Mouse (Mus musculus): Measurements from ENCODE around the gene 2900026A02Rik. TPM values are rescaled to one million over a fixed set of nuclear protein-coding genes. Genes with fewer than 3 reads are reported as not detected.

Gene 2900026A02Rik
- polyA plus RNA-seq, 1 experiment from 2014 or later = 7.2 TPM

DNA sequence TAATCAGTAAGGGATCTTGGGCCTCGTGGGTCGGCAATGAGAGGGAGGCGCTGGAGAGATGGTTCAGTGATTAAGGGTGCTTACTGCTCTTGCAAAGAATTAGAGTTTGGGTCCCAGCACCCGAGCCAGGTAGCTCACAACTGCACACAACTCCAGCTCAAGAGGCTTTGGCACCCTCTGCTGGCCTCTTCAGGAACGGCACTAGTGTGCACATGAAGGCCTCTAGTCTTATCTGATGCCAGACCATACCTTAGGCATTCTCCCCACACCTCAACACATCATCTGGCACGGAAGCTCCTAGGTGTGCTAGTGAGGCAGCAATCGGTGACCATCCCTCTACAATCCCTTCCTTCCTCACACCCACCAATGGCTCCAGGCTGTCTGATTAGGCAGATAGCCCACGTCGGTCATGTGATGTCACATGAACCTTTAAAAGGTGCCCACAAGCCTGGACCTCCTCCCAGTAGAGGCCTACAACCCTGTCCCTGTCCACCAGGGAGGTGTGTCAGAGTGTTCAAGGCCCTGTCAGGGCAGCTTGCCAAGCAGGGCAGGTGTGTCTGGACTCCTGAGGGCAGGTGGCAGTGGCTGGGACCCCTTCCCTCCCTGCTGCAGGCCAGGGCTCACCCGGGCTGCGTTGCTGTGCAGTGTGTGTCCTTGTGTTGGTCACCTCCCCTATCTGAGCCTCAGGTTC, 50.8 kb downstream of the 2900026A02Rik start:
- Histone ChIP-seq H3K9ac (replicated peaks; ENCODE audit: low read length) (no peak overlapping the region), H3K4me1 (ENCODE audit: insufficient read depth, low read length) (peaks cover 6% of the 10 kb centered on the region; the same call in 1 of the 2 replicates), H3K9me3 (ENCODE audit: low read length) (no peaks in the 10 kb centered on the region), H3K27ac (ENCODE audit: low read length) (no peak overlapping the region), H3K4me3 (ENCODE audit: low read length) (no peak overlapping the region), H3K4me2 (replicated peaks; ENCODE audit: low read depth, low read length) (no peak overlapping the region), H3K36me3 (ENCODE audit: insufficient read depth, low read length) (0 out of 2 replicates have a peak, but pooled peaks cover 9% of the 10 kb centered on the region), H3K27me3 (ENCODE audit: insufficient read depth, low read length) (no peaks in the 10 kb centered on the region)
- WGBS = 87% methylated on average over 11 of the region's 11 CpGs
- ATAC-seq (ENCODE audit: low FRiP score, low TSS enrichment) = no peak

DNA sequence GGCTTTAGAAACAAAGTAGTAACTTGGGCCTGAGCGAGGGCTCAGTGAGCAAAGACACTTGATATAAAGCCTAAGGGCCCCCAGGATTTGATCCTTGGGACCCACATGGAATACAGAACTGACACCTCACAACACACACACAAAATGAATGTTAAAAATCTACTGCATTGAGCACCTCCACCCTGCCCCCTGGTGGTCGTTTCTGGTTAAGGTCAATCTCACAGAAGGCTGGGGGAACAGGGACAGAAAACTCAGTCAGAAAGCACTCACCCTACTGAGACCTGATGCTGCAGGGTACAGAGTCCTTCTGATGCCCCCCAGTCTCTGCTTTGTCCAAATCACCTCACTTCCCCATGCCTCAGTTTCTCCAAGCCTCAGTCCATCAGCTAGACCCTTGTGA, 53.3 kb downstream of the 2900026A02Rik start:
- Histone ChIP-seq H3K9me3 (ENCODE audit: low read length) (no peaks in the 10 kb centered on the region), H3K9ac (replicated peaks; ENCODE audit: low read length) (no peak overlapping the region), H3K4me1 (ENCODE audit: insufficient read depth, low read length) (peaks cover 23% of the 10 kb centered on the region), H3K4me3 (ENCODE audit: low read length) (no peak overlapping the region), H3K27me3 (ENCODE audit: insufficient read depth, low read length) (no peaks in the 10 kb centered on the region), H3K4me2 (replicated peaks; ENCODE audit: low read depth, low read length) (no peak overlapping the region), H3K27ac (ENCODE audit: low read length) (no peak overlapping the region), H3K36me3 (ENCODE audit: insufficient read depth, low read length) (0 out of 2 replicates have a peak, but pooled peaks cover 2% of the 10 kb centered on the region)
- 50% methylated on average over 2 of the region's 2 CpGs for WGBS
- no peak for ATAC-seq (ENCODE audit: low FRiP score, low TSS enrichment)

DNA sequence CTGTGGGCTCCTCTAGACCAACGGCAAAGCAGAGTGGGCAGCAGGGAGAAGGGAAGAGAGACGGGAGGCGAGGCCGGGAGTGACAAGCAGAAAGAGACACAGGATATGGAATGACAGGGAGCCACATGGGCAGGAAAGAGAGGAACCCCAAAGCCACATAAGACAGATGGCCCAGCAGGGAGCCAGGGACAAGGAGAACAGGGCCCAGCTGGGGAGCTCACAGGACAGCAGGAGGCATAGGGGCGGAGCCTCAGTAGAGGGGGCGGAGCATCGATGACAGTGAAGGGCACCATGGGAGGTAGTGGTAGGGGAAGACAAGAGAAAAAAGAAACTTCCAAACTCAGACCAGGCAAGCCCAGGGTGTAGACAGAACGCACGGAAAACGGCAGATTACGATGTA, 55.6 kb downstream of the 2900026A02Rik start:
- no peak overlapping the region for H3K27ac ChIP-seq (ENCODE audit: low read length)
- no peaks in the 10 kb centered on the region for H3K9me3 ChIP-seq (ENCODE audit: low read length)
- ATAC-seq (ENCODE audit: low FRiP score, low TSS enrichment) = no peak
- H3K27me3 ChIP-seq (ENCODE audit: insufficient read depth, low read length) = no peaks in the 10 kb centered on the region
- H3K4me2 ChIP-seq (replicated peaks; ENCODE audit: low read depth, low read length) = no peak overlapping the region
- H3K9ac ChIP-seq (replicated peaks; ENCODE audit: low read length) = no peak overlapping the region
- WGBS = 57% methylated on average over 11 of the region's 11 CpGs
- no peak overlapping the region for H3K4me3 ChIP-seq (ENCODE audit: low read length)
- 0 out of 2 replicates have a peak, but pooled peaks cover 2% of the 10 kb centered on the region for H3K36me3 ChIP-seq (ENCODE audit: insufficient read depth, low read length)
- H3K4me1 ChIP-seq (ENCODE audit: insufficient read depth, low read length) = peaks cover 31% of the 10 kb centered on the region

DNA sequence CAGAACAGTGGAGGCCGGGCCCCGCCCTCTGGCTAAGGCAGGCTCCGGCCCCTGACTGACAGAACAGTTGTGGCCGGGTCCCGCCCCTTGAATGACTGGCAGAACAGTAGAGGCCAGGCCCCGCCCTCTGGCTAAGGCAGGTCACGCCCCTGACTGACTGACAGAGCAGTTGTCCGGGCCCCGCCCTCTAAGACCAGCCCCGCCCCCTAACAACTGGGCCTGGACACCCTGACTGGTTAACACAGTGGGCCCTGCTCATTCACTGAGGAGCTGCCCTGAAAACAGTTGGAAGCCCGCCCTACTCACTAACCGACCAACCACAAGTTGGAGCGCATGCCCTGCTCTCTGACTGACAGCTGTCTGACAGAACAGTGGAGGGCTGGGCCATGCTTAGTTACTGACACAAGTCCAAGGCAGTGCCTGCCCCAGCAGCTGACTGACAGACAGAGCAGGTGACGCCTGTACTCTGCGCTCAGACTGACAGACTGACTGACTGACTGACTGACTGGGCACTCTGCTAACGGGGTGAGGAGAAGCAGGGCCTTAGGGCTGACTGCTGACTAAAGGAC, 56.1 kb downstream of the 2900026A02Rik start:
- ATAC-seq (ENCODE audit: low FRiP score, low TSS enrichment) = peak; percentile 80
- H3K4me1 ChIP-seq (ENCODE audit: insufficient read depth, low read length) = peaks cover 36% of the 10 kb centered on the region
- no peaks in the 10 kb centered on the region for H3K9me3 ChIP-seq (ENCODE audit: low read length)
- 26% methylated on average over 16 of the region's 16 CpGs for WGBS
- no peaks in the 10 kb centered on the region for H3K36me3 ChIP-seq (ENCODE audit: insufficient read depth, low read length)
- no peak overlapping the region for H3K4me2 ChIP-seq (replicated peaks; ENCODE audit: low read depth, low read length)
- H3K9ac ChIP-seq (replicated peaks; ENCODE audit: low read length) = no peak overlapping the region
- H3K4me3 ChIP-seq (ENCODE audit: low read length) = no peak overlapping the region
- no peak overlapping the region for H3K27ac ChIP-seq (ENCODE audit: low read length)
- no peaks in the 10 kb centered on the region for H3K27me3 ChIP-seq (ENCODE audit: insufficient read depth, low read length)

DNA sequence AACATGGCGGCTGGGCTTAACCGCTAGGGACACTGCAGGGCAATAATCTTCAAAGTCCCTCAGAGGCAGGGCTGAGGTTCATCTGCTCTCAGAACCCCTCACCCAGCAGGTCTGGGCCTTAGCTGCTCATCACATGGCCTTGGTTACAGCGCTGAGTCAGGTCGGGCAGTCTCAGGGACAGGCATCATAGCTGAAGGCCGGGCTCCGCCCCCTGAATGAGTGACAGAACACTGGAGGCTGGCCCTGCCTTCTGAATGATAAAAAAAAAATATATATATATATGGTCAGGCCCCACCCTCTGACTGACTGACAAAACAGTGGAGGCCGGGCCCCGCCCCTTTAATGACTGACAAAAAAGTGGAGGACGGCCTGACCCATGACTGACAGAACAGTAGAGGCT, 56.6 kb downstream of the 2900026A02Rik start:
- ATAC-seq (ENCODE audit: low FRiP score, low TSS enrichment) = peak; percentile 13; the same call in 1 of the 2 replicates
- Histone ChIP-seq H3K9me3 (ENCODE audit: low read length) (no peaks in the 10 kb centered on the region), H3K4me1 (ENCODE audit: insufficient read depth, low read length) (peaks cover 37% of the 10 kb centered on the region), H3K9ac (replicated peaks; ENCODE audit: low read length) (no peak overlapping the region), H3K27ac (ENCODE audit: low read length) (no peak overlapping the region), H3K36me3 (ENCODE audit: insufficient read depth, low read length) (no peaks in the 10 kb centered on the region), H3K27me3 (ENCODE audit: insufficient read depth, low read length) (no peaks in the 10 kb centered on the region), H3K4me3 (ENCODE audit: low read length) (no peak overlapping the region), H3K4me2 (replicated peaks; ENCODE audit: low read depth, low read length) (no peak overlapping the region)
- WGBS = 42% methylated on average over 9 of the region's 9 CpGs

DNA sequence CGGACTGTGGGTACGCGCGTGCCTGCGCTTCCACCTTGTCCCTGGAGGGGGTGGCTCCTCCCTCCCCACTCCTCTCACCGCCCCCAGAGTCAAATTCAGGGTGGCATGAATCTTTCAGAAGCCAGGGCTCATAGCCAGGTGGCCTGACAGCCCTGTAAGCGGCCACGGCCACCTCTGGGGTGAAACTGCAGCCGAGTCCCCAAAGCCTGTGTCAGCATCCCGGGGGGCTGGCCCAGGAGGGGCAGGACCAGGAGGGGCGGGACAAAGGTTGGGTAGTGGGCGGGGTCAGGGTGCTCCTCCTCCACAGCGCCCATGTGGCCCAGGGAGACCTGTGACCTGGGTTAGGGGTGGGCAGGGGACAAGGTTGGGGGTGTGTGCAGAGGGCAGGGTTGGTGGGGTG, 57.9 kb downstream of the 2900026A02Rik start:
- 9% methylated on average over 13 of the region's 13 CpGs for WGBS
- Histone ChIP-seq H3K4me2 (replicated peaks; ENCODE audit: low read depth, low read length) (peak overlapping the region; percentile 52), H3K9ac (replicated peaks; ENCODE audit: low read length) (peak overlapping the region; percentile 46), H3K27me3 (ENCODE audit: insufficient read depth, low read length) (no peaks in the 10 kb centered on the region), H3K36me3 (ENCODE audit: insufficient read depth, low read length) (no peaks in the 10 kb centered on the region), H3K9me3 (ENCODE audit: low read length) (no peaks in the 10 kb centered on the region), H3K27ac (ENCODE audit: low read length) (0 out of 2 replicates have a peak overlapping the region, but pooled peaks have one; percentile 9), H3K4me3 (ENCODE audit: low read length) (peak overlapping the region; percentile 33), H3K4me1 (ENCODE audit: insufficient read depth, low read length) (peaks cover 50% of the 10 kb centered on the region)
- no peak for ATAC-seq (ENCODE audit: low FRiP score, low TSS enrichment)

DNA sequence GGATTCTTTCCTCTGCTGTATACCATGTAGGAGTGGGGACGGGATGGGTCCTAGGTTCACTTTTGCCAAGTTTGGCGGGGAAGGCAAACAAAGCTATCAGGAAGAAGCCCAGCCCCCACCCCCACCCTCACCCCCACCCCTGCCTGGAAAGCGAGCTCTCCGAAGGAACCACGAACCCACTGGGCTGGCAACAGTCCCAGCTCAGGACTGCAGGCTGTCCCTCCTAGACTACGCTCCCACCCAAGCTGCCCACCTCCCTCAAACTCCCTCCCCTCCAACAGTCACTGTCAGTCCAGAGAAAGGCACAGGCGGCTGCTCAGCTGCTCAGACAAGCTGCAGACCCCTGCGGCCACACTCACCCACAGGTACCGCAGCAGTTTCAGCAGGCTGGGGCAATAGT, 58.3 kb downstream of the 2900026A02Rik start:
- peaks cover 54% of the 10 kb centered on the region for H3K4me1 ChIP-seq (ENCODE audit: insufficient read depth, low read length)
- peak overlapping the region; percentile 46 for H3K9ac ChIP-seq (replicated peaks; ENCODE audit: low read length)
- no peak for ATAC-seq (ENCODE audit: low FRiP score, low TSS enrichment)
- 0 out of 2 replicates have a peak overlapping the region, but pooled peaks have one; percentile 9 for H3K27ac ChIP-seq (ENCODE audit: low read length)
- H3K36me3 ChIP-seq (ENCODE audit: insufficient read depth, low read length) = no peaks in the 10 kb centered on the region
- peak overlapping the region; percentile 52 for H3K4me2 ChIP-seq (replicated peaks; ENCODE audit: low read depth, low read length)
- H3K4me3 ChIP-seq (ENCODE audit: low read length) = peak overlapping the region; percentile 33
- H3K9me3 ChIP-seq (ENCODE audit: low read length) = no peaks in the 10 kb centered on the region
- WGBS = 21% methylated on average over 9 of the region's 9 CpGs
- no peaks in the 10 kb centered on the region for H3K27me3 ChIP-seq (ENCODE audit: insufficient read depth, low read length)

DNA sequence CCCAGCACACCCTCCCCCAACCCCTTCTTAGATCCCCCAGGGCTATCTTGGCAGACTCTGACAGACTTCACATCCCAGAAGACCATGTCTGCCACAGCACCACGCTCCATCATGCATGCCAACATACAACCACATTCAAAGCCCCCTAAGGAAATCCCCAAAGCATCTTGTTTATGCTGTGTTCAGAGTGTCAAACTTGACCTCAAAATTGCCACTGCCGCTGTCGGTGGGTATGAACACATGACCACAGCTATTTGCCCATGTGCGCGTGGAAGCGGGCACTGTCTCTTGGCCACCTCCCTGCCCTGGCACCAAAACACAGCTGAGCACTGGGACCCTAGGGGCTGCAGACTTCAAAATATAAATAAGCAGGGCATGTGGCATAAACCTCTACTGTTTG, 59.5 kb downstream of the 2900026A02Rik start:
- Histone ChIP-seq H3K9ac (replicated peaks; ENCODE audit: low read length) (no peak overlapping the region), H3K4me1 (ENCODE audit: insufficient read depth, low read length) (peaks cover 57% of the 10 kb centered on the region), H3K36me3 (ENCODE audit: insufficient read depth, low read length) (no peaks in the 10 kb centered on the region), H3K4me2 (replicated peaks; ENCODE audit: low read depth, low read length) (no peak overlapping the region), H3K4me3 (ENCODE audit: low read length) (no peak overlapping the region), H3K9me3 (ENCODE audit: low read length) (no peaks in the 10 kb centered on the region), H3K27ac (ENCODE audit: low read length) (no peak overlapping the region), H3K27me3 (ENCODE audit: insufficient read depth, low read length) (no peaks in the 10 kb centered on the region)
- WGBS = 96% methylated on average over 6 of the region's 6 CpGs
- ATAC-seq (ENCODE audit: low FRiP score, low TSS enrichment) = no peak

DNA sequence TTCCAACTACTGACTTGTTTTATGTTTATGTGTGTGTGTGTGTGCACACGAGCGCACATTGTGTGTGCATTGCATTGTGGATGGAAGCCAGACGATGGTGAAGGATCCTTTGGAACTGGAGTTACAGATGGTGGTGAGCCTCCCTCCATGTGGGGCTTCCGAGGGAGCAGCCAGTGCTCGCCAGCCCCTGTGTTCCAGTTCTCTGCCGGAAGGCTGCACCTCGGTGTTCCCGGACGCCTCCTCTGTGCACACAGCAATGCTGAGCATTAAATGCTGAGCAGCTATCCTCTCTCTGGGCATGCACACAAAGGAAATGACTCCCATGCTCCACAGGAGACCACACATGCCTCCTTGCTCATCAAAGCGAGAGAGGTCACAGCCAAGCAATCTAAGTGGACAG, 60.7 kb downstream of the 2900026A02Rik start:
- no peaks in the 10 kb centered on the region for H3K9me3 ChIP-seq (ENCODE audit: low read length)
- H3K9ac ChIP-seq (replicated peaks; ENCODE audit: low read length) = no peak overlapping the region
- no peaks in the 10 kb centered on the region for H3K36me3 ChIP-seq (ENCODE audit: insufficient read depth, low read length)
- H3K4me1 ChIP-seq (ENCODE audit: insufficient read depth, low read length) = peaks cover 55% of the 10 kb centered on the region
- 51% methylated on average over 10 of the region's 10 CpGs for WGBS
- H3K4me3 ChIP-seq (ENCODE audit: low read length) = no peak overlapping the region
- ATAC-seq (ENCODE audit: low FRiP score, low TSS enrichment) = no peak
- no peak overlapping the region for H3K27ac ChIP-seq (ENCODE audit: low read length)
- no peak overlapping the region for H3K4me2 ChIP-seq (replicated peaks; ENCODE audit: low read depth, low read length)
- H3K27me3 ChIP-seq (ENCODE audit: insufficient read depth, low read length) = no peaks in the 10 kb centered on the region

DNA sequence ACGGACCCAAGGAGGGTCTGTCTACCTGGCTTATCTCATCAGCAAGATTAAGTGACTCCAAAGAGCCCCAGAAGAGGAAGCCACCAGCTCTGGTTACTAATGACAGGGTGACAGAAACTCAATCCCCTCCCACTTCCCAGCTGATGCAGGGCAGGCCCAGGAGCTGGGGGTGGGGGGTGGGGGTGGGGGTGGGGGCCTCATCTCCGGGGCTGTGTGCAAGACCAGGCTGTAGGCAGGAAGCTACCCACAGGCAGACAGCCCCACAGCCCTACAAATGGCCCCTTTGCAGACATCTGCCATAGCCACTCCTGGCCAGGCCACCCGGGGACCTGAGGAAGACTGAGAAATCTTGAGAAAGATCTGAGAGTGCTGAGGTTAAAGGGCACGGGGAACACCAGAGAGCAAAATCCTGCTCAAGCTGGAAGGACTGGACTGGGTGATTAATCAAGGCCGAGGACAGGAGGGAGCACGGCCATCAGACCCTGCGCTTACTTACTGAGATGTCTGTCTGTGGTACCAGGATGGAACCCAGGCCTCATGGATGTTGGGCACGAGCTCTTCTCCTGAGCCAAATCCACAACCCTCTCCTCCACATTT, 62.2 kb downstream of the 2900026A02Rik start:
- WGBS = 21% methylated on average over 8 of the region's 8 CpGs
- ATAC-seq (ENCODE audit: low FRiP score, low TSS enrichment) = 0 out of 2 replicates have a peak, but pooled peaks have one; percentile 24
- H3K4me1 ChIP-seq (ENCODE audit: insufficient read depth, low read length) = peaks cover 47% of the 10 kb centered on the region
- no peaks in the 10 kb centered on the region for H3K27me3 ChIP-seq (ENCODE audit: insufficient read depth, low read length)
- peak overlapping the region; percentile 43; the same call in 1 of the 2 replicates for H3K27ac ChIP-seq (ENCODE audit: low read length)
- H3K36me3 ChIP-seq (ENCODE audit: insufficient read depth, low read length) = no peaks in the 10 kb centered on the region
- 0 out of 2 replicates have a peak overlapping the region, but pooled peaks have one; percentile 2 for H3K9ac ChIP-seq (replicated peaks; ENCODE audit: low read length)
- H3K4me2 ChIP-seq (replicated peaks; ENCODE audit: low read depth, low read length) = no peak overlapping the region
- no peaks in the 10 kb centered on the region for H3K9me3 ChIP-seq (ENCODE audit: low read length)
- no peak overlapping the region for H3K4me3 ChIP-seq (ENCODE audit: low read length)
